Comparison of ENCODE assay signal across 20 mouse cellular contexts in genomic region chr5:146724956-146725355, GRCm38 (mm10).
DNase-seq lines count a peak whose midpoint lies in the region; ATAC-seq and TF ChIP-seq lines count a peak whose summit lies in the region.
"Had no signal": no experiment of that assay in that cellular context is flagged by ENCODE, and none has a peak within 500 bp of the region (broad histone marks: within the 10 kb centered on the region; RNA-seq: fewer than 3 reads in every experiment).

No protein-coding gene starts in this region.

- no peaks in the 10 kb centered on the region for H3K27me3 ChIP-seq in hindbrain, embryonic 13.5 days
- H3K27me3 ChIP-seq in hindbrain, embryonic 11.5 days (ENCODE audit: control insufficient read depth, insufficient read depth, low read length): no peaks in the 10 kb centered on the region
- no peaks in the 10 kb centered on the region for H3K27me3 ChIP-seq in midbrain, embryonic 13.5 days
- no peaks in the 10 kb centered on the region for H3K27me3 ChIP-seq in midbrain, embryonic 11.5 days (ENCODE audit: control insufficient read depth, insufficient read depth, low read length)
- no peaks in the 10 kb centered on the region for H3K27me3 ChIP-seq in midbrain, postnatal 0 days (ENCODE audit: insufficient read depth, low read length)
- H3K27me3 ChIP-seq: embryonic facial prominence, embryonic 13.5 days; forebrain, embryonic 13.5 days; heart, embryonic 13.5 days; hindbrain, embryonic 12.5 days had no signal

- H3K9me3 ChIP-seq in hindbrain, embryonic 13.5 days: no peaks in the 10 kb centered on the region
- H3K9me3 ChIP-seq in hindbrain, embryonic 11.5 days (ENCODE audit: control insufficient read depth, low read length): no peaks in the 10 kb centered on the region
- peaks cover 3% of the 10 kb centered on the region; the same call in 1 of the 2 replicates for H3K9me3 ChIP-seq in midbrain, embryonic 13.5 days
- H3K9me3 ChIP-seq in midbrain, embryonic 11.5 days (ENCODE audit: control insufficient read depth, low read length): no peaks in the 10 kb centered on the region
- H3K9me3 ChIP-seq in midbrain, postnatal 0 days (ENCODE audit: low read length): no peaks in the 10 kb centered on the region
- H3K9me3 ChIP-seq: embryonic facial prominence, embryonic 13.5 days; heart, embryonic 13.5 days; hindbrain, embryonic 12.5 days had no signal

- TF ChIP-seq CTCF in brain, embryonic 14.5 days (IDR thresholded peaks at IDR 0.05; ENCODE audit: borderline replicate concordance, extremely low read depth, insufficient read depth, insufficient read length): no peak
- TF ChIP-seq CTCF in midbrain, postnatal 0 days (IDR thresholded peaks at IDR 0.05): no peak

- TF ChIP-seq POLR2A in brain, embryonic 14.5 days (IDR thresholded peaks at IDR 0.05; ENCODE audit: borderline replicate concordance, extremely low read depth, insufficient read depth, insufficient read length, poor library complexity, severe bottlenecking): no peak

- no peak overlapping the region for H3K4me3 ChIP-seq in hindbrain, embryonic 13.5 days
- H3K4me3 ChIP-seq in hindbrain, embryonic 11.5 days (ENCODE audit: low read depth, low read length): no peak overlapping the region
- H3K4me3 ChIP-seq in midbrain, embryonic 13.5 days (replicated peaks): no peak overlapping the region
- no peak overlapping the region for H3K4me3 ChIP-seq in midbrain, embryonic 11.5 days (ENCODE audit: low read depth, low read length)
- H3K4me3 ChIP-seq in midbrain, postnatal 0 days (ENCODE audit: low read depth, low read length): no peak overlapping the region
- H3K4me3 ChIP-seq: embryonic facial prominence, embryonic 13.5 days; forebrain, embryonic 13.5 days; gastrocnemius, adult 2 months; heart, embryonic 13.5 days; hindbrain, embryonic 12.5 days had no signal

- H3K9ac ChIP-seq in hindbrain, embryonic 13.5 days: no peak overlapping the region
- H3K9ac ChIP-seq in hindbrain, embryonic 11.5 days (ENCODE audit: low read depth, low read length): no peak overlapping the region
- no peak overlapping the region; the same call in 1 of the 2 replicates for H3K9ac ChIP-seq in midbrain, embryonic 13.5 days (replicated peaks)
- H3K9ac ChIP-seq in midbrain, embryonic 11.5 days (ENCODE audit: low read length): no peak overlapping the region
- H3K9ac ChIP-seq in midbrain, postnatal 0 days (replicated peaks; ENCODE audit: low read length, poor library complexity, severe bottlenecking): no peak overlapping the region
- H3K9ac ChIP-seq: embryonic facial prominence, embryonic 13.5 days; forebrain, embryonic 13.5 days; heart, embryonic 13.5 days; hindbrain, embryonic 12.5 days had no signal

- 0 out of 2 replicates have a peak, but pooled peaks cover 4% of the 10 kb centered on the region for H3K36me3 ChIP-seq in hindbrain, embryonic 13.5 days
- no peaks in the 10 kb centered on the region for H3K36me3 ChIP-seq in hindbrain, embryonic 11.5 days (ENCODE audit: control insufficient read depth, insufficient read depth, low read length)
- no peaks in the 10 kb centered on the region for H3K36me3 ChIP-seq in midbrain, embryonic 13.5 days
- H3K36me3 ChIP-seq in midbrain, embryonic 11.5 days (ENCODE audit: control insufficient read depth, insufficient read depth, low read length): no peaks in the 10 kb centered on the region
- no peaks in the 10 kb centered on the region for H3K36me3 ChIP-seq in midbrain, postnatal 0 days (ENCODE audit: insufficient read depth, low read length)
- H3K36me3 ChIP-seq: embryonic facial prominence, embryonic 13.5 days had no signal

- no peak for ATAC-seq in hindbrain, embryonic 13.5 days (ENCODE audit: low FRiP score)
- no peak for ATAC-seq in hindbrain, embryonic 11.5 days (ENCODE audit: low FRiP score)
- ATAC-seq in midbrain, embryonic 13.5 days: no peak
- no peak for ATAC-seq in midbrain, embryonic 11.5 days (ENCODE audit: low FRiP score)
- no peak for ATAC-seq in midbrain, postnatal 0 days (ENCODE audit: low FRiP score)
- ATAC-seq: forebrain, embryonic 13.5 days; hindbrain, postnatal 0 days had no signal

- no peak for DNase-seq in hindbrain, embryonic 11.5 days (ENCODE audit: low spot score)
- DNase-seq in midbrain, embryonic 11.5 days (ENCODE audit: low spot score, missing footprints): no peak
- peak; percentile 53 for DNase-seq in brain, embryonic 14.5 days (ENCODE audit: low read depth)
- DNase-seq in midbrain, postnatal 0 days (ENCODE audit: low spot score): peak; percentile 28
- DNase-seq in embryo, embryonic 11 days: no peak
- DNase-seq: adrenal gland, postnatal 36 days; cerebellum, adult 11-12 months; cerebellum, adult 9-10 months; cerebellum, postnatal 25 days; gastrocnemius, adult 2 months; gastrocnemius, postnatal 25 days; heart, adult 11 months; heart, postnatal 36 days had no signal

- no peak overlapping the region for H3K4me2 ChIP-seq in hindbrain, embryonic 13.5 days
- H3K4me2 ChIP-seq in hindbrain, embryonic 11.5 days (replicated peaks; ENCODE audit: low read depth, low read length): no peak overlapping the region
- no peak overlapping the region for H3K4me2 ChIP-seq in midbrain, embryonic 13.5 days (replicated peaks)
- H3K4me2 ChIP-seq in midbrain, embryonic 11.5 days: no peak overlapping the region
- H3K4me2 ChIP-seq in midbrain, postnatal 0 days (ENCODE audit: low read depth, low read length, poor library complexity, severe bottlenecking): no peak overlapping the region
- H3K4me2 ChIP-seq: embryonic facial prominence, embryonic 13.5 days; forebrain, embryonic 13.5 days; heart, embryonic 13.5 days; hindbrain, embryonic 12.5 days had no signal

- H3K27ac ChIP-seq in hindbrain, embryonic 13.5 days: peak overlapping the region; percentile 52; the same call in 1 of the 2 replicates
- no peak overlapping the region for H3K27ac ChIP-seq in hindbrain, embryonic 11.5 days (ENCODE audit: low read depth, low read length)
- peak overlapping the region; percentile 25; the same call in 1 of the 2 replicates for H3K27ac ChIP-seq in midbrain, embryonic 13.5 days
- H3K27ac ChIP-seq in midbrain, embryonic 11.5 days (ENCODE audit: low read depth, low read length): no peak overlapping the region
- H3K27ac ChIP-seq in midbrain, postnatal 0 days (ENCODE audit: low read depth, low read length): no peak overlapping the region
- H3K27ac ChIP-seq: embryonic facial prominence, embryonic 13.5 days; forebrain, embryonic 13.5 days; gastrocnemius, adult 2 months; heart, embryonic 13.5 days; hindbrain, embryonic 12.5 days; hindbrain, postnatal 0 days had no signal

- peaks cover 15% of the 10 kb centered on the region; the same call in 1 of the 2 replicates for H3K4me1 ChIP-seq in hindbrain, embryonic 13.5 days (replicated peaks)
- H3K4me1 ChIP-seq in hindbrain, embryonic 11.5 days (replicated peaks; ENCODE audit: control insufficient read depth, insufficient read depth, low read length): no peaks in the 10 kb centered on the region
- peaks cover 6% of the 10 kb centered on the region; the same call in 1 of the 2 replicates for H3K4me1 ChIP-seq in midbrain, embryonic 13.5 days (replicated peaks)
- no peaks in the 10 kb centered on the region for H3K4me1 ChIP-seq in midbrain, embryonic 11.5 days (ENCODE audit: control insufficient read depth, insufficient read depth, low read length)
- no peaks in the 10 kb centered on the region for H3K4me1 ChIP-seq in midbrain, postnatal 0 days (ENCODE audit: insufficient read depth, low read length)

- 58% methylated on average over 3 of the region's 3 CpGs for WGBS in hindbrain, embryonic 13.5 days
- WGBS in hindbrain, embryonic 11.5 days: 70% methylated on average over 3 of the region's 3 CpGs
- WGBS in midbrain, embryonic 13.5 days: 66% methylated on average over 3 of the region's 3 CpGs
- WGBS in midbrain, embryonic 11.5 days: 73% methylated on average over 3 of the region's 3 CpGs
- WGBS in midbrain, postnatal 0 days: 32% methylated on average over 3 of the region's 3 CpGs

Comparison
In these comparisons a context has a peak if more than half of its experiments do, and no peak if none do; other contexts are left out.
1. H3K27ac ChIP-seq: peak in hindbrain, embryonic 13.5 days (single experiment) and midbrain, embryonic 13.5 days (single experiment); none in hindbrain, embryonic 11.5 days (single experiment), midbrain, embryonic 11.5 days (single experiment) and midbrain, postnatal 0 days (single experiment).
2. DNase-seq: peak in brain, embryonic 14.5 days (single experiment) and midbrain, postnatal 0 days (single experiment); none in hindbrain, embryonic 11.5 days (single experiment), midbrain, embryonic 11.5 days (single experiment) and embryo, embryonic 11 days (single experiment).